Mouse (Mus musculus) macrophage (primary cell): Measurements from ENCODE around the gene Ndufaf7. TPM values are rescaled to one million over a fixed set of nuclear protein-coding genes. Genes with fewer than 3 reads are reported as not detected.
A peak's percentile ranks its signal among the peaks of the same experiment; 100 is the strongest.

Experiments
- H3K27ac ChIP-seq: fragments of 350-480 bp; formaldehyde crosslinking; 2 replicates; pipeline ENCODE4 v1.9.0; 2021
- H3K36me3 ChIP-seq: fragments of 350-480 bp; formaldehyde crosslinking; 2 replicates; pipeline ENCODE4 v1.9.0; 2021; ENCODE audit errors: inconsistent target
- H3K4me3 ChIP-seq: fragments of 350-480 bp; formaldehyde crosslinking; 2 replicates; pipeline ENCODE4 v1.9.0; 2021; ENCODE audit errors: inconsistent target
- H3K79me2 ChIP-seq: fragments of 350-480 bp; formaldehyde crosslinking; 2 replicates; pipeline ENCODE4 v1.9.0; 2021; ENCODE audit errors: inconsistent target
- WGBS: methylation state at CpG from one replicate; pipeline ENCODE4 v1.1.7; 2026; ENCODE audit warnings: inconsistent platforms; ENCODE audit not compliant: missing documents; 5-methylcytosine and 5-hydroxymethylcytosine counted together
- polyA plus RNA-seq: library from polyadenylated mRNA; stranded (reverse); fragments of 250-400 nt; gene quantifications from 3 replicates; pipeline ENCODE4 v1.2.4, GENCODE M21; 2018; ENCODE audit warnings: inconsistent platforms
- total RNA-seq, 78 experiments: library from RNA; depleted of rRNA; stranded (reverse); fragments of 250-400 nt; gene quantifications; 1 replicate in 9 of 78; 2 replicates in 24 of 78; 3 replicates in 43 of 78; 4 replicates in 2 of 78; pipeline ENCODE4 v1.2.4; 2018; ENCODE audit warnings: inconsistent platforms in 56 of 78

Ndufaf7 gene
- total RNA-seq (2018; cell fraction: chromatin; rRNA removed) = 10 to 100 TPM in 13 of 26 experiments, 1 to 10 TPM in 13; 1.8 to 29.0 (median 9.5) TPM
- total RNA-seq (2018; cell fraction: cytosol; rRNA removed) = 10 to 100 TPM in 9 of 26 experiments, 1 to 10 TPM in 17; 5.1 to 14.2 (median 8.5) TPM
- total RNA-seq (2018; cell fraction: nucleus; rRNA removed) = 10 to 100 TPM in 9 of 26 experiments, 1 to 10 TPM in 17; 1.3 to 22.2 (median 6.4) TPM
- polyA plus RNA-seq = 8.2 to 13.6 TPM (median 8.5 TPM) in 3 replicates

DNA sequence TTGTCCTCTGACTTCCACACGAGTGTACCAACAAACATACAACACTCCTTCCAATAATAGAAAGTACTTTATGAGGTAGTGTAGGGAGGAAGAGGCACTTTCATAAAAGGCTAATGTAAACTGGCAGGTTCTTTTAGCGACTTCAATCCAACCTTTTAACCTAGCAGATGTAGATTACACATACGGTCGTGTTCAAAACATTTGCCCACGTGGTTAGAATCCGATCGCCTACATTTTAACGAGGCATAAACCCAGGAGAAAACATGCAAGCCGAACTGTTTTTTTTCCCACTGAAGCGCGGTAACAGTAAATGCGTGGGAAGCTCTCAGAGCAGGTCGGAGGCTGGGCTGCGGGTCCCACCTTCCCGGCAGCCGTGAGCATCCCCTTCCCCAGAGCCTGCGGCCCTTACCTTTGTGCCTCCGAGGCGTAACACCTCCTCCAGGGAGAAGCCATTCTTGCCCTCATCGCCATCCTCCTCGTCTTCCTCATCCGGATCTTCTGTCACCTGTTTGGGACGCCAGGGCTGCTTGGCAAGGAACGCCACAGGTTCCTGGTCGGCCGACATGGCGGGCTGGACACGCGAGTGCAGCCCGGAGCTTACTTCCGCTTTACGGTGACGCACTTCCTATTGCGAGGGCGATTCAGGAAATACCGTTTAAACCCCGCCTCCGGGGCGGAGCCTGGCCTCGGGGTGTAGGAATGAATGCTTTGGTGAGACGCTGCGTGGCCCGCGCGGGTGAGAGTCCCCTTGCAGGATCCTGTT lies at the start of gene Ndufaf7, which contains the start of gene Cebpz:
Gene Ndufaf7 (plus strand): TSS at position 671 of the 763 bp plus-strand sequence.
Gene Cebpz (minus strand): TSS at position 601 of the 763 bp plus-strand sequence.
- Histone ChIP-seq H3K79me2 (peaks cover 44% of the 10 kb centered on the region), H3K36me3 (peaks cover 38% of the 10 kb centered on the region; the same call in 1 of the 2 replicates), H3K27ac (peak within 1 kb of the TSS; percentile 50), H3K4me3 (peak within 1 kb of the TSS; percentile 99)
- 1% methylated on average over 45 of the region's 45 CpGs for WGBS

DNA sequence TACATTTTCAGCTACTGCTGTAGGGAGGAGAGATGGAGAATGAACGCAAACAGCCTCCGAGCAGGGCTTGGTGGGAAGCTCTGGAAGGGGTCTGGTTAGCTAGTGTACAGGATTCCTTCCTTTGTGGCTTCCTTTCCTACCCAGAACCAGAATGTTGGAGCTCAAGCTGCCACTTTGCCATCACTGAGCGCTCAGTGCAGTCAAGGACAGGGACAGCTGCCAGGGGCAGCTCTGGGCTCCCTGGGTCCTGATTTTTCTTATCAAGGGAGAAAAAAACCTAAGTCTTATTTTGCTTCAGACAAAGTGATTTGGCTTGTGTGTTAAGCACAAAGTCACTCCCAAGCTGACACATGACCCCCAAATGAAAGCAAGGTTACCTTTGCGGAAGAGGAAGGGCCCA lies 48.4 kb upstream of the Ndufaf7 start:
- no peak overlapping the region for H3K4me3 ChIP-seq
- 90% methylated on average over 4 of the region's 4 CpGs for WGBS
- H3K36me3 ChIP-seq = peaks cover 26% of the 10 kb centered on the region
- H3K27ac ChIP-seq = no peak overlapping the region
- no peaks in the 10 kb centered on the region for H3K79me2 ChIP-seq

DNA sequence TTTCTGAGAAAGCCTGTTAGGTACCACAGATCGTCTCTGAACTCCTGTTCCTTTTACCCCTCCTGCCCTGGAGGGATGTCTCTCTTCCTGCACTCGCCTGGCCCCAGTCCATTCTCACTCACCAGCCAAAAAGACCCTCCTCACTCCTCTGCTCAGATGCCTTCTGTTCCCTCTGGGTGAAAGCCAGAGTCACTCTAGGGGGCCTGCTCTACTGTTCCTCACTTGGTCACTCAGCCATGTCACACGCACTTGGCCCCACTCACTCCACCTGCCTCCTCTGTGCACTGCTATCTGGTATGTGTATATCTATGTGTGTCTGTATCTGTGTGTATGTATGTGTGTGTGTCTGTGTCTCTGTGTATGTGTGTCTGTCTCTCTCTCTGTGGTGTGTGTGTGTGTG lies 47.8 kb upstream of the Ndufaf7 start:
- no peaks in the 10 kb centered on the region for H3K79me2 ChIP-seq
- no peak overlapping the region for H3K4me3 ChIP-seq
- 77% methylated on average over 3 of the region's 3 CpGs for WGBS
- H3K36me3 ChIP-seq = peaks cover 20% of the 10 kb centered on the region
- no peak overlapping the region for H3K27ac ChIP-seq

GRCm38 (mm10) chr17:78891020-78891419 lies 45.9 kb upstream of the Ndufaf7 start:
- 33% methylated on average over 9 of the region's 9 CpGs for WGBS
- H3K27ac ChIP-seq = no peak overlapping the region
- no peak overlapping the region for H3K4me3 ChIP-seq
- H3K36me3 ChIP-seq = 0 out of 2 replicates have a peak, but pooled peaks cover 1% of the 10 kb centered on the region
- H3K79me2 ChIP-seq = no peaks in the 10 kb centered on the region

DNA sequence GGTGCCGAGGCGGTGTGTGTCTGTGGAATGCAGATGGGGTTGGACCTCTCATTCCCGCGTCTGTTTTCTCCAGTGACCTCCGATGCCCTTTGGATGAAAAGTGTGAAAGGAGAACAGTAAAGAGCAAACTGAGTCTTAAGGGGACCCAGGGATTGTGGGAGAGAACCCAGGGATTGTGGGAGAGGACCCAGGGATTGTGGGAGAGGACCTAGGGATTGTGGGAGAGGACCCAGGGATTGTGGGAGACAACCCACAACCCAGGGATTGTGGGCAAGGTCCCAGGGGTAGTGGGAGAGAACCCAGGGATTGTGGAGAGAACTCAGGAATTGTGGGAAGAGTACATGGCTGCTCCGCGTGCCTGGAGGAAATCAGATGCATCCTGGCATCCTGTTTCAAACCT lies 41.9 kb upstream of the Ndufaf7 start:
- no peak overlapping the region for H3K4me3 ChIP-seq
- WGBS = 69% methylated on average over 5 of the region's 7 CpGs
- H3K79me2 ChIP-seq = no peaks in the 10 kb centered on the region
- no peak overlapping the region for H3K27ac ChIP-seq
- no peaks in the 10 kb centered on the region for H3K36me3 ChIP-seq

DNA sequence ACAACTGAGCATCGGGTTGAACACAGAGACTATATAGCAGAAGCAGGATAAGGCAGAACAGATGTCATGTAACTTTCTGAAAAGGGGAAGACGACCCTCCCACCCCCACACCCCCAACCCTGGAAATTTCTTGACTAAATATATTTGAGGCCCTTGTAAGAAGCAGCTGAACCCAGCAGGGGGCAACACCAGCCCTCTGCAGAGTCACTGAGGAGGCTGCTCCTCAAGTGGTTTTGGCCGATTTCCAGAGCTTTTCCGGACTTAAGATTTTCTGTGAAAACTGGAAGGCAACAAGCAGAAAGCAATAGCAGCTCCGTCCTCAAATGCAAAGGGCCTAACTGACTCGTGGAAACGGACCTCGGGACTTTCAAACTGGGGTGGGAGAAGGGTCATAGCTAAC lies 41.5 kb upstream of the Ndufaf7 start:
- H3K79me2 ChIP-seq = no peaks in the 10 kb centered on the region
- no peaks in the 10 kb centered on the region for H3K36me3 ChIP-seq
- H3K27ac ChIP-seq = no peak overlapping the region
- no peak overlapping the region for H3K4me3 ChIP-seq
- WGBS = under 1% methylated on average over 8 of the region's 8 CpGs

- WGBS = 86% methylated on average over 2 of the region's 2 CpGs
Measured at GRCm38 (mm10) chr17:78903158-78903557, 33.8 kb upstream of the Ndufaf7 start.

DNA sequence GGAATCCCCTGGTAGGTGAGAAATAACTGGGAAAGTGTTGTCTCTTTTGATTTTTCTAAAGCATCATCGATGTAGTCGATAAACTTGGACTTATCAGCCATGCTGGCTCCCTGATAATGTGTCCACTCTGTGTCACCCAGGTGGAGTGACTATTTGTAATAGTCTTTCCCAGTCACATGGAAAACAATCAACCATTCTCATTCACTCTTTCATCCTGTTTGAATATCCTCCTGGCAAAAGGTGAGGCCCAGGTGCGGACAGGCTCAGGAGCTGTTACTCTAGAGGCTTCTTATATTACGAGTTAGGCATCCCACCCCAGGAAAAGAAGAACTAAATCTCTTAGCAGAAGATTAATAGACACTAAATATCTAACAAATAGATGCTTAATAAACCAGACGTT lies 30.0 kb upstream of the Ndufaf7 start, which contains the start of gene Sult6b1:
Gene Sult6b1 (minus strand): TSS at position 101 of the 400 bp plus-strand sequence.
- Histone ChIP-seq H3K36me3 (no peaks in the 10 kb centered on the region), H3K4me3 (no peak within 1 kb of the TSS), H3K79me2 (no peaks in the 10 kb centered on the region), H3K27ac (no peak within 1 kb of the TSS)
- 96% methylated on average over 5 of the region's 5 CpGs for WGBS

More at GRCm38 (mm10) chr17:78903158-78903557, 33.8 kb upstream of the Ndufaf7 start:
- H3K27ac ChIP-seq = no peak overlapping the region
- no peaks in the 10 kb centered on the region for H3K36me3 ChIP-seq
- no peak overlapping the region for H3K4me3 ChIP-seq
- no peaks in the 10 kb centered on the region for H3K79me2 ChIP-seq

DNA sequence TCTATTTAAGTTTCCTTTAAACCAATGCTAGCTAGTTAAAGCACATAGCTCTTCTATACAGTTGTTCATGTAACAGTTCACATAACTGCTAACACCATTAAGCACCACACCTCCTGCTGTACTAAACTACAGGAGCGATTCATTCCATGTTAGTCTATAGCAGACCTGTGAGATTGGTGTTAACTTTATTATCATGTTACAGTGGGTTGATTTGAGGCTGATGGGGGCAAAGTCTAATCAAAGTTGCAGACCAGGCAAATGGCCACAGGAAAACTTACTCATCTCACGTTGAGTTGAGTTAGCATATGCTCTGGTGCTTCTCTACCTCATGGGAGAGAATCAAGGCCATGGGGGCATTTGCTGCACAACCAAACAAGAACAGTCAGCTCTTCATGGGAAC lies 27.6 kb upstream of the Ndufaf7 start:
- Histone ChIP-seq H3K36me3 (no peaks in the 10 kb centered on the region), H3K27ac (no peak overlapping the region), H3K4me3 (no peak overlapping the region), H3K79me2 (no peaks in the 10 kb centered on the region)
- WGBS = 72% methylated on average over 2 of the region's 2 CpGs

GRCm38 (mm10) chr17:78912861-78913281 lies 24.1 kb upstream of the Ndufaf7 start:
- WGBS = 30% methylated on average over 6 of the region's 6 CpGs
- Histone ChIP-seq H3K79me2 (no peaks in the 10 kb centered on the region), H3K27ac (no peak overlapping the region), H3K4me3 (peak overlapping the region; percentile 16; the same call in 1 of the 2 replicates), H3K36me3 (no peaks in the 10 kb centered on the region)

DNA sequence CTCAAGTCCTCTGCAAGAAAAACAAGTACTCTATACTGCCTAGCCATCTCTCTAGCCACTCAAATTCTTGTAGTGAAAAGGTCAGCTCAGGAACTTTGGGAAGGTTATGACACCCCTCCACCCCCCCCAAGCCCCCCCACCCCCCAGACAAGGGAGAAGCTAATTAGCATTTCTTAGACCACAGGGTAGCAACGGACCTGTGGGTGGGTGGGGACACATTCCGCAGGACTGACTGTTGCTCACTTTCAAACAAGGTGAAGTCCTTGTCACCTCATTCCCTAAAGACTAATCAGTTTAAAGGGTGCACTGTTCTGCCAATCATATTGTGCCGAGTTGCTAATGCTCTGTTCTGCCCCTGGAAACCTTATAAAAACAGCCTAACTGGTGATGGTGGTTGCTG lies 23.0 kb upstream of the Ndufaf7 start:
- WGBS = 89% methylated on average over 2 of the region's 3 CpGs
- Histone ChIP-seq H3K79me2 (no peaks in the 10 kb centered on the region), H3K36me3 (peaks cover 2% of the 10 kb centered on the region; the same call in 1 of the 2 replicates), H3K4me3 (no peak overlapping the region), H3K27ac (no peak overlapping the region)

- 61% methylated on average over 6 of the region's 6 CpGs for WGBS
- peak overlapping the region; percentile 63 for H3K4me3 ChIP-seq
- peaks cover 20% of the 10 kb centered on the region for H3K36me3 ChIP-seq
- H3K27ac ChIP-seq = 0 out of 2 replicates have a peak overlapping the region, but pooled peaks have one; percentile 39
- no peaks in the 10 kb centered on the region for H3K79me2 ChIP-seq
Measured at GRCm38 (mm10) chr17:78915772-78916171, 21.2 kb upstream of the Ndufaf7 start.

GRCm38 (mm10) chr17:78916369-78916813 lies 20.5 kb upstream of the Ndufaf7 start, which contains the start of gene Cebpzos:
TSS of gene Cebpzos (plus strand) at chr17:78916500.
- Histone ChIP-seq H3K27ac (peak within 1 kb of the TSS; percentile 39), H3K79me2 (no peaks in the 10 kb centered on the region), H3K4me3 (peak within 1 kb of the TSS; percentile 63), H3K36me3 (peaks cover 26% of the 10 kb centered on the region)
- 0% methylated on average over 37 of the region's 37 CpGs for WGBS

DNA sequence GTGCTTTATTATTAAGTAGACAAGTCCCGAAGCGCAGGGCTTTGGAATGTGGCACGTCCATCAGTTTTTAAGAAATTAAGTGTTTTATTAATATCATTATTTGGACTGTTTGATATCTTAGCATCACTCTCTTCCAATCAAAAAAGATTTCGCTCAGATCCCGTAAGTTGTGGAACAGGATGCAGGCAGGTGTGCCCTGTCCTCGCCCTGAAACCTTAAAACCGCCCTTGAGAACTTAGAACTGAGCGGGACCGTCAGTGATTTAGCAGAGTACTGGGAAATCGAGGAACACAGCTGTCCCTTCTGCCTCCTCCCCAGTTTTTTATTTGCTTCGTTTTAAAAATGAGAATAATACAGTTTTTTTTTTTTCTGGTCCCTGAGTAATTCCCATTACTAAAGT lies 20.0 kb upstream of the Ndufaf7 start:
- Histone ChIP-seq H3K36me3 (peaks cover 31% of the 10 kb centered on the region), H3K27ac (peak overlapping the region; percentile 39), H3K4me3 (peak overlapping the region; percentile 63), H3K79me2 (no peaks in the 10 kb centered on the region)
- WGBS = 4% methylated on average over 11 of the region's 11 CpGs

- Histone ChIP-seq H3K79me2 (no peaks in the 10 kb centered on the region), H3K36me3 (peaks cover 39% of the 10 kb centered on the region), H3K27ac (peak overlapping the region; percentile 5; the same call in 1 of the 2 replicates), H3K4me3 (no peak overlapping the region)
- WGBS = 34% methylated on average over 6 of the region's 6 CpGs
Measured at GRCm38 (mm10) chr17:78917696-78918095, 19.2 kb upstream of the Ndufaf7 start.
